Mouse (Mus musculus): Measurements from ENCODE around the gene Ttc13. TPM values are rescaled to one million over a fixed set of nuclear protein-coding genes. Genes with fewer than 3 reads are reported as not detected.

Ttc13 gene
- 23.0 TPM for polyA plus RNA-seq (2012; fragmentation: generic; extraction: Trizol)
- long read RNA-seq, experiment 1, transcript Ttc13-203 (21 exons, 3,148 nt): major isoform, 12 of 31 reads
- long read RNA-seq, experiment 1, partial matches to known transcripts: 4 of 31 reads
- long read RNA-seq, experiment 1, other reads (novel, unspliced or antisense): 12 of 31 reads
- long read RNA-seq, experiment 2, transcript Ttc13-203 (21 exons, 3,148 nt): major isoform, 187 of 454 reads
- long read RNA-seq, experiment 2, transcript Ttc13-212 (19 exons, 2,905 nt): minor isoform, 18 of 454 reads
- long read RNA-seq, experiment 2, transcript Ttc13-210 (23 exons, 3,301 nt): minor isoform, 15 of 454 reads
- long read RNA-seq, experiment 2, partial matches to known transcripts: 7 of 454 reads
- long read RNA-seq, experiment 2, other reads (novel, unspliced or antisense): 226 of 454 reads

GRCm38 (mm10) chr8:124721862-124722515 lies at the start of gene Ttc13, which contains the start of gene Arv1:
Ttc13 (minus strand) TSS chr8:124721983.
Arv1 (plus strand) TSS chr8:124722139.
- Histone ChIP-seq H3K27me3 (ENCODE audit: control insufficient read depth, insufficient read depth, insufficient read length) (no peaks in the 10 kb centered on the region), H3K36me3 (ENCODE audit: control insufficient read depth, insufficient read depth) (peaks cover 21% of the 10 kb centered on the region), H3K79me3 (ENCODE audit: low read depth) (peaks cover 30% of the 10 kb centered on the region), H3ac (ENCODE audit: control insufficient read depth, insufficient read length, low read depth) (peak within 1 kb of the TSS; percentile 86), H3K79me2 (ENCODE audit: control insufficient read depth, insufficient read depth) (peaks cover 54% of the 10 kb centered on the region), H3K4me3 (ENCODE audit: insufficient read depth, poor library complexity, severe bottlenecking) (peak within 1 kb of the TSS; percentile 78)
- peak; percentile 97 for TF ChIP-seq MAX (IDR thresholded peaks at IDR 0.05)
- no peak for TF ChIP-seq CEBPB (IDR thresholded peaks at IDR 0.05; ENCODE audit: low read depth)
- no peak for TF ChIP-seq CTCF (IDR thresholded peaks at IDR 0.05; ENCODE audit: control insufficient read depth, insufficient read depth, insufficient read length)
- TF ChIP-seq USF1 (IDR thresholded peaks at IDR 0.05; ENCODE audit: low read depth): peak; percentile 70
- no peak for TF ChIP-seq MYOD1 (IDR thresholded peaks at IDR 0.05; ENCODE audit: control insufficient read depth, insufficient read length, low read depth)
- TF ChIP-seq MYOG (IDR thresholded peaks at IDR 0.05; ENCODE audit: control insufficient read depth, extremely low read depth, insufficient read length): no peak
- TF ChIP-seq FOSL1 (IDR thresholded peaks at IDR 0.05; ENCODE audit: insufficient read depth, low read length, poor library complexity, severe bottlenecking): no peak

GRCm38 (mm10) chr8:124763061-124763460 lies 41.3 kb upstream of the Ttc13 start:
- Histone ChIP-seq H3K79me2 (ENCODE audit: control insufficient read depth, insufficient read depth) (no peaks in the 10 kb centered on the region), H3K27me3 (ENCODE audit: control insufficient read depth, insufficient read depth, insufficient read length) (peaks cover 41% of the 10 kb centered on the region), H3ac (ENCODE audit: control insufficient read depth, insufficient read length, low read depth) (no peak overlapping the region), H3K79me3 (ENCODE audit: low read depth) (no peaks in the 10 kb centered on the region), H3K4me3 (ENCODE audit: insufficient read depth, poor library complexity, severe bottlenecking) (no peak overlapping the region), H3K36me3 (ENCODE audit: control insufficient read depth, insufficient read depth) (no peaks in the 10 kb centered on the region)
- TF ChIP-seq MYOD1 (IDR thresholded peaks at IDR 0.05; ENCODE audit: control insufficient read depth, insufficient read length, low read depth): no peak
- TF ChIP-seq USF1 (IDR thresholded peaks at IDR 0.05; ENCODE audit: low read depth): no peak
- no peak for TF ChIP-seq CTCF (IDR thresholded peaks at IDR 0.05; ENCODE audit: control insufficient read depth, insufficient read depth, insufficient read length)
- TF ChIP-seq MYOG (IDR thresholded peaks at IDR 0.05; ENCODE audit: control insufficient read depth, extremely low read depth, insufficient read length): no peak
- no peak for TF ChIP-seq CEBPB (IDR thresholded peaks at IDR 0.05; ENCODE audit: low read depth)
- TF ChIP-seq FOSL1 (IDR thresholded peaks at IDR 0.05; ENCODE audit: insufficient read depth, low read length, poor library complexity, severe bottlenecking): no peak
- no peak for TF ChIP-seq MAX (IDR thresholded peaks at IDR 0.05)

- TF ChIP-seq CEBPB (IDR thresholded peaks at IDR 0.05; ENCODE audit: low read depth) (no peak), CTCF (IDR thresholded peaks at IDR 0.05; ENCODE audit: control insufficient read depth, insufficient read depth, insufficient read length) (no peak), USF1 (IDR thresholded peaks at IDR 0.05; ENCODE audit: low read depth) (no peak), MYOD1 (IDR thresholded peaks at IDR 0.05; ENCODE audit: control insufficient read depth, insufficient read length, low read depth) (no peak), FOSL1 (IDR thresholded peaks at IDR 0.05; ENCODE audit: insufficient read depth, low read length, poor library complexity, severe bottlenecking) (no peak), MYOG (IDR thresholded peaks at IDR 0.05; ENCODE audit: control insufficient read depth, extremely low read depth, insufficient read length) (no peak), MAX (IDR thresholded peaks at IDR 0.05) (no peak)
- H3K4me3 ChIP-seq (ENCODE audit: insufficient read depth, poor library complexity, severe bottlenecking): no peak overlapping the region
- H3K79me3 ChIP-seq (ENCODE audit: low read depth): no peaks in the 10 kb centered on the region
- H3K27me3 ChIP-seq (ENCODE audit: control insufficient read depth, insufficient read depth, insufficient read length): peaks cover 46% of the 10 kb centered on the region
- no peaks in the 10 kb centered on the region for H3K36me3 ChIP-seq (ENCODE audit: control insufficient read depth, insufficient read depth)
- H3K79me2 ChIP-seq (ENCODE audit: control insufficient read depth, insufficient read depth): no peaks in the 10 kb centered on the region
- H3ac ChIP-seq (ENCODE audit: control insufficient read depth, insufficient read length, low read depth): no peak overlapping the region
Observed at GRCm38 (mm10) chr8:124758544-124758943, 36.8 kb upstream of the Ttc13 start.

- H3K27me3 ChIP-seq (ENCODE audit: control insufficient read depth, insufficient read depth, insufficient read length): peaks cover 56% of the 10 kb centered on the region
- H3K36me3 ChIP-seq (ENCODE audit: control insufficient read depth, insufficient read depth): no peaks in the 10 kb centered on the region
- H3K79me2 ChIP-seq (ENCODE audit: control insufficient read depth, insufficient read depth): no peaks in the 10 kb centered on the region
- no peaks in the 10 kb centered on the region for H3K79me3 ChIP-seq (ENCODE audit: low read depth)
- no peak overlapping the region for H3ac ChIP-seq (ENCODE audit: control insufficient read depth, insufficient read length, low read depth)
- H3K4me3 ChIP-seq (ENCODE audit: insufficient read depth, poor library complexity, severe bottlenecking): no peak overlapping the region
- no peak for TF ChIP-seq CEBPB (IDR thresholded peaks at IDR 0.05; ENCODE audit: low read depth)
- TF ChIP-seq MYOG (IDR thresholded peaks at IDR 0.05; ENCODE audit: control insufficient read depth, extremely low read depth, insufficient read length): no peak
- TF ChIP-seq USF1 (IDR thresholded peaks at IDR 0.05; ENCODE audit: low read depth): no peak
- TF ChIP-seq CTCF (IDR thresholded peaks at IDR 0.05; ENCODE audit: control insufficient read depth, insufficient read depth, insufficient read length): no peak
- no peak for TF ChIP-seq MAX (IDR thresholded peaks at IDR 0.05)
- no peak for TF ChIP-seq MYOD1 (IDR thresholded peaks at IDR 0.05; ENCODE audit: control insufficient read depth, insufficient read length, low read depth)
- TF ChIP-seq FOSL1 (IDR thresholded peaks at IDR 0.05; ENCODE audit: insufficient read depth, low read length, poor library complexity, severe bottlenecking): no peak
Observed at GRCm38 (mm10) chr8:124756601-124757000, 34.8 kb upstream of the Ttc13 start.

GRCm38 (mm10) chr8:124756153-124756552 lies 34.4 kb upstream of the Ttc13 start:
- Histone ChIP-seq H3K79me2 (ENCODE audit: control insufficient read depth, insufficient read depth) (no peaks in the 10 kb centered on the region), H3K27me3 (ENCODE audit: control insufficient read depth, insufficient read depth, insufficient read length) (peaks cover 56% of the 10 kb centered on the region), H3ac (ENCODE audit: control insufficient read depth, insufficient read length, low read depth) (no peak overlapping the region), H3K36me3 (ENCODE audit: control insufficient read depth, insufficient read depth) (no peaks in the 10 kb centered on the region), H3K79me3 (ENCODE audit: low read depth) (no peaks in the 10 kb centered on the region), H3K4me3 (ENCODE audit: insufficient read depth, poor library complexity, severe bottlenecking) (no peak overlapping the region)
- TF ChIP-seq MAX (IDR thresholded peaks at IDR 0.05) (no peak), MYOD1 (IDR thresholded peaks at IDR 0.05; ENCODE audit: control insufficient read depth, insufficient read length, low read depth) (no peak), USF1 (IDR thresholded peaks at IDR 0.05; ENCODE audit: low read depth) (no peak), MYOG (IDR thresholded peaks at IDR 0.05; ENCODE audit: control insufficient read depth, extremely low read depth, insufficient read length) (no peak), CTCF (IDR thresholded peaks at IDR 0.05; ENCODE audit: control insufficient read depth, insufficient read depth, insufficient read length) (no peak), CEBPB (IDR thresholded peaks at IDR 0.05; ENCODE audit: low read depth) (no peak)
